Mouse (Mus musculus) limb, embryonic 14.5 days (tissue): ENCODE results near the gene Gm16181. TPM values are rescaled to one million over a fixed set of nuclear protein-coding genes. Genes with fewer than 3 reads are reported as not detected.

Experiments used
- ATAC-seq: fragments of 200-750 bp; cut with Nextera tagmentation; 2 replicates; pipeline ENCODE4 v1.8.0; 2017; ENCODE audit warnings: low read depth, moderate number of reproducible peaks, moderate TSS enrichment; ENCODE audit not compliant: low FRiP score
- DNase-seq: peaks from one replicate; pipeline ENCODE4 v3.0.0-alpha.2; 2015; ENCODE audit warnings: low spot score
- H3K27ac ChIP-seq: fragments of 300-500 bp; sonication (generic); replicated peaks from 2 replicates; pipeline ENCODE4 v1.5.1; 2014; ENCODE audit warnings: low read depth, mild to moderate bottlenecking, low read length, moderate library complexity, mixed read lengths
- H3K27me3 ChIP-seq: fragments of 300-500 bp; sonication (generic); 2 replicates; pipeline ENCODE4 v1.6.1; 2014; ENCODE audit warnings: low read length, mixed read lengths; ENCODE audit not compliant: control insufficient read depth, insufficient read depth
- H3K36me3 ChIP-seq: fragments of 300-500 bp; sonication (generic); 2 replicates; pipeline ENCODE4 v1.6.1; 2014; ENCODE audit warnings: mild to moderate bottlenecking, low read length, moderate library complexity, mixed read lengths; ENCODE audit not compliant: control insufficient read depth, insufficient read depth
- H3K4me1 ChIP-seq: fragments of 300-500 bp; sonication (generic); 2 replicates; pipeline ENCODE4 v1.6.1; 2014; ENCODE audit warnings: antibody characterized with exemption, low read length, mixed read lengths; ENCODE audit not compliant: control insufficient read depth, insufficient read depth
- H3K4me2 ChIP-seq: fragments of 300-500 bp; sonication (generic); replicated peaks from 2 replicates; pipeline ENCODE4 v1.6.1; 2014; ENCODE audit warnings: low read depth, mild to moderate bottlenecking, low read length, moderate library complexity; ENCODE audit not compliant: severe bottlenecking
- H3K4me3 ChIP-seq: fragments of 300-500 bp; sonication (generic); replicated peaks from 2 replicates; pipeline ENCODE4 v1.5.1; 2014; ENCODE audit warnings: low read length
- H3K9ac ChIP-seq: fragments of 300-500 bp; sonication (generic); 2 replicates; pipeline ENCODE4 v1.6.1; 2014; ENCODE audit warnings: mild to moderate bottlenecking, low read depth, low read length, moderate library complexity; ENCODE audit not compliant: severe bottlenecking
- H3K9me3 ChIP-seq: fragments of 300-500 bp; sonication (generic); 2 replicates; pipeline ENCODE4 v1.6.1; 2016; ENCODE audit warnings: low read length; ENCODE audit not compliant: control insufficient read depth
- POLR2A ChIP-seq: fragments of 200-500 bp; IDR thresholded peaks from 2 replicates; pipeline ENCODE4 v1.8.0; 2012; ENCODE audit warnings: inconsistent platforms, mild to moderate bottlenecking, moderate library complexity, borderline replicate concordance; ENCODE audit not compliant: insufficient read depth, insufficient read length; ENCODE audit errors: extremely low read depth
- WGBS: fragments of 180-500 bp; shearing (Covaris S2); extraction: QIAGEN DNeasy Blood & Tissue Kit; methylation state at CpG from one replicate; pipeline ENCODE4 v1.1.7; 2014; 5-methylcytosine and 5-hydroxymethylcytosine counted together
- polyA plus RNA-seq, 2 experiments: library from polyadenylated mRNA; depleted of rRNA in 1 of 2; stranded (reverse) in 1 of 2; unstranded in 1 of 2; fragments of >200 nt; fragmentation: Nextera tagmentation in 1 of 2; extraction: Ambion mirVana in 1 of 2; gene quantifications; 2 replicates each; pipeline versions ENCODE4 v1.2.1 to v1.2.3; 2012 to 2014

Gene Gm16181
- polyA plus RNA-seq (2012; rRNA removed) (0.26 TPM in 1 of 2 replicates, not detected in the other), polyA plus RNA-seq (2014; fragmentation: Nextera tagmentation; extraction: Ambion mirVana) (not detected in 2 replicates)

GRCm38 (mm10) chr17:35220156-35220952, at the start of gene Gm16181:
Gene Gm16181 (plus strand): TSS chr17:35220834.
- ATAC-seq (0 out of 2 replicates have a peak, but pooled peaks have one; percentile 27), DNase-seq (no peak)
- no peaks in the 10 kb centered on the region for H3K9me3 ChIP-seq
- 92% methylated on average over 25 of the region's 28 CpGs for WGBS
- H3K4me2 ChIP-seq: no peak within 1 kb of the TSS
- no peaks in the 10 kb centered on the region for H3K4me1 ChIP-seq
- H3K27me3 ChIP-seq: no peaks in the 10 kb centered on the region
- TF ChIP-seq POLR2A: no peak
- no peak within 1 kb of the TSS for H3K9ac ChIP-seq
- peaks cover 31% of the 10 kb centered on the region for H3K36me3 ChIP-seq
- no peak within 1 kb of the TSS for H3K4me3 ChIP-seq
- no peak within 1 kb of the TSS for H3K27ac ChIP-seq

- ATAC-seq (no peak), DNase-seq (no peak)
- H3K36me3 ChIP-seq: no peaks in the 10 kb centered on the region
- TF ChIP-seq POLR2A: no peak
- no peaks in the 10 kb centered on the region for H3K27me3 ChIP-seq
- WGBS: 75% methylated on average over 11 of the region's 11 CpGs
- H3K9ac ChIP-seq: no peak overlapping the region
- H3K4me2 ChIP-seq: no peak overlapping the region
- H3K4me3 ChIP-seq: no peak overlapping the region
- 0 out of 2 replicates have a peak, but pooled peaks cover 3% of the 10 kb centered on the region for H3K4me1 ChIP-seq
- H3K27ac ChIP-seq: no peak overlapping the region
- H3K9me3 ChIP-seq: no peaks in the 10 kb centered on the region
Measured at GRCm38 (mm10) chr17:35172445-35173234, 48.0 kb upstream of the Gm16181 start.

GRCm38 (mm10) chr17:35173329-35173728, 47.3 kb upstream of the Gm16181 start:
- no peak for TF ChIP-seq POLR2A
- Histone ChIP-seq H3K27me3 (no peaks in the 10 kb centered on the region), H3K9me3 (no peaks in the 10 kb centered on the region), H3K4me3 (no peak overlapping the region), H3K9ac (no peak overlapping the region), H3K27ac (no peak overlapping the region; the same call in 1 of the 2 replicates), H3K4me2 (no peak overlapping the region), H3K36me3 (no peaks in the 10 kb centered on the region), H3K4me1 (0 out of 2 replicates have a peak, but pooled peaks cover 3% of the 10 kb centered on the region)
- no peak for ATAC-seq
- no peak for DNase-seq
- 61% methylated on average over 3 of the region's 3 CpGs for WGBS

- ATAC-seq (no peak), DNase-seq (no peak)
- TF ChIP-seq POLR2A: no peak
- H3K27ac ChIP-seq: no peak overlapping the region
- no peak overlapping the region for H3K4me2 ChIP-seq
- H3K4me1 ChIP-seq: 0 out of 2 replicates have a peak, but pooled peaks cover 3% of the 10 kb centered on the region
- WGBS: 37% methylated on average over 8 of the region's 8 CpGs
- no peaks in the 10 kb centered on the region for H3K9me3 ChIP-seq
- H3K27me3 ChIP-seq: no peaks in the 10 kb centered on the region
- H3K9ac ChIP-seq: no peak overlapping the region
- H3K36me3 ChIP-seq: no peaks in the 10 kb centered on the region
- no peak overlapping the region for H3K4me3 ChIP-seq
Measured at GRCm38 (mm10) chr17:35174201-35174977, 46.2 kb upstream of the Gm16181 start.
